Comparison of ENCODE assay signal across 9 mouse cellular contexts in the genomic region with DNA sequence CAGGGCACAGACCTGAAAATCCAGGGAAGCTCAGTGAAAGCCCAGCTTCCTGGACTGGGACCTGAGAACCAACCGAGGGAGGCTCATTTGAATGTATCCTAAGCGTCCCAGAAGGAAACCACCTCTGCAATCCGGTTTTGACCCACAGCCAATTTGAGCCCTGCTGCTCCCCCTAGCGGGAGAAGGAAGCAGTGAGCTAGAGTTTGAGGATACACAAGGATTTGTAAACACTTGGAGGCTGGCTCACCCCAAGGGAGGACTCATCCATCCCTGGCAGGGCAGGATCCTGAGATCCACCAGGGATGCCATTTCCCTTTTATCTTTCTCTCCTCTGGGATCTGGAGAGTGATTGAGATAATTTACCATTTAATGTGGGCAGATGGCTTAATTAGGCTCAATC. TPM values are rescaled to one million over a fixed set of nuclear protein-coding genes. Genes with fewer than 3 reads are reported as not detected.
DNase-seq lines count a peak whose midpoint lies in the region; ATAC-seq lines count a peak whose summit lies in the region.
"Had no signal": no experiment of that assay in that cellular context is flagged by ENCODE, and none has a peak within 500 bp of the region (broad histone marks: within the 10 kb centered on the region; RNA-seq: fewer than 3 reads in every experiment).

No protein-coding gene starts in this region.

- 0 out of 2 replicates have a peak, but pooled peaks cover 4% of the 10 kb centered on the region for H3K4me1 ChIP-seq in forebrain, embryonic 13.5 days
- no peaks in the 10 kb centered on the region for H3K4me1 ChIP-seq in forebrain, embryonic 16.5 days (replicated peaks; ENCODE audit: control insufficient read depth, insufficient read depth, low read length)

- ATAC-seq in forebrain, embryonic 13.5 days: peak; percentile 41; the same call in 1 of the 2 replicates
- ATAC-seq in forebrain, embryonic 16.5 days: no peak
- ATAC-seq in megakaryocyte, adult 5-6 weeks (ENCODE audit: poor library complexity, severe bottlenecking): peak; percentile 93

- WGBS in forebrain, embryonic 13.5 days: 7% methylated on average over 4 of the region's 4 CpGs
- 2% methylated on average over 4 of the region's 4 CpGs for WGBS in forebrain, embryonic 16.5 days
- WGBS in large intestine, adult 2 months: 2% methylated on average over 4 of the region's 4 CpGs

- H3K27ac ChIP-seq in forebrain, embryonic 13.5 days: no peak overlapping the region
- H3K27ac ChIP-seq in forebrain, embryonic 16.5 days (ENCODE audit: low read length): no peak overlapping the region
- H3K27ac ChIP-seq: macrophage had no signal

- H3K4me3 ChIP-seq in forebrain, embryonic 13.5 days: no peak overlapping the region
- no peak overlapping the region for H3K4me3 ChIP-seq in forebrain, embryonic 16.5 days (replicated peaks; ENCODE audit: low read length)

- no peak overlapping the region for H3K9ac ChIP-seq in forebrain, embryonic 13.5 days
- H3K9ac ChIP-seq in forebrain, embryonic 16.5 days (replicated peaks; ENCODE audit: low read depth, low read length): no peak overlapping the region

- DNase-seq in ZHBTc4 (ENCODE audit: low read depth, low spot score): peak; percentile 91
- peak; percentile 59 to 74 for DNase-seq in cerebellum, postnatal 25 days
- peak; percentile 53 to 60 for DNase-seq in gastrocnemius, postnatal 4 days (ENCODE audit: low spot score in 2 of 2)
- peak; percentile 32 for DNase-seq in large intestine, adult 2 months (ENCODE audit: low read depth, low spot score)
- peak; percentile 46 for DNase-seq in spleen, adult 12 weeks (ENCODE audit: low spot score)

- H3K4me2 ChIP-seq in forebrain, embryonic 13.5 days: no peak overlapping the region
- H3K4me2 ChIP-seq in forebrain, embryonic 16.5 days (ENCODE audit: low read length): no peak overlapping the region

- no peaks in the 10 kb centered on the region for H3K27me3 ChIP-seq in forebrain, embryonic 13.5 days
- no peaks in the 10 kb centered on the region for H3K27me3 ChIP-seq in forebrain, embryonic 16.5 days (replicated peaks; ENCODE audit: control insufficient read depth, insufficient read depth, low read length)

- H3K36me3 ChIP-seq in forebrain, embryonic 13.5 days (ENCODE audit: poor library complexity, severe bottlenecking): no peaks in the 10 kb centered on the region
- H3K36me3 ChIP-seq in forebrain, embryonic 16.5 days (ENCODE audit: control insufficient read depth, insufficient read depth): no peaks in the 10 kb centered on the region

- no peaks in the 10 kb centered on the region for H3K9me3 ChIP-seq in forebrain, embryonic 13.5 days (replicated peaks)
- no peaks in the 10 kb centered on the region for H3K9me3 ChIP-seq in forebrain, embryonic 16.5 days (ENCODE audit: control insufficient read depth, low read length)

RNA-seq across cellular contexts. Expression of gene Rbm15, which starts 45.9 kb away (rescaled TPM):
- polyA plus RNA-seq in forebrain, embryonic 13.5 days (2015; fragmentation: Nextera tagmentation; extraction: Ambion mirVana): 14.8 and 15.4 TPM in 2 replicates
- polyA plus RNA-seq in forebrain, embryonic 16.5 days (2015; fragmentation: Nextera tagmentation; extraction: Ambion mirVana): 9.3 and 10.4 TPM in 2 replicates
- total RNA-seq in gastrocnemius, postnatal 4 days (2021): 10 to 100 TPM; 29.0 to 31.3 TPM
- 4.3 and 6.9 TPM in 2 replicates for polyA plus RNA-seq in large intestine, adult 2 months (2012; rRNA removed)
- 38.8 and 40.8 TPM in 2 replicates for total RNA-seq in megakaryocyte, adult 5-6 weeks (2015)
- 28.6 and 31.3 TPM in 2 replicates for total RNA-seq in megakaryocyte, adult 5-6 weeks (2017)

Comparison
In these comparisons a context has a peak if more than half of its experiments do, and no peak if none do; other contexts are left out.
1. DNase-seq: peak in every context shown above with its lines; median percentile 91 in ZHBTc4; 66 in cerebellum, postnatal 25 days; 56 in gastrocnemius, postnatal 4 days; 46 in spleen, adult 12 weeks; 32 in large intestine, adult 2 months.